Mouse (Mus musculus) hindbrain, embryonic 11.5 days (tissue): ENCODE measurements around the gene Usf2. TPM values are rescaled to one million over a fixed set of nuclear protein-coding genes. Genes with fewer than 3 reads are reported as not detected.
"Not testable (repeated sequence)": the region's sequence is repeated elsewhere in the genome, so short reads cannot be mapped to it uniquely, and the experiment has no call there.

ENCODE experiments used
- ATAC-seq: fragments of 200-750 bp; cut with Nextera tagmentation; 2 replicates; pipeline ENCODE4 v1.8.0; 2017; ENCODE audit warnings: mild to moderate bottlenecking, moderate TSS enrichment, moderate library complexity; ENCODE audit not compliant: low FRiP score
- DNase-seq: peaks from one replicate; pipeline ENCODE4 v3.0.0-alpha.2; 2015; ENCODE audit warnings: low spot score
- H3K27ac ChIP-seq: fragments of 300-500 bp; sonication (generic); 2 replicates; pipeline ENCODE4 v1.5.1; 2014; ENCODE audit warnings: mild to moderate bottlenecking, low read depth, low read length
- H3K27me3 ChIP-seq: fragments of 300-500 bp; sonication (generic); 2 replicates; pipeline ENCODE4 v1.6.1; 2014; ENCODE audit warnings: mild to moderate bottlenecking, low read length, moderate library complexity, mixed read lengths; ENCODE audit not compliant: control insufficient read depth, insufficient read depth
- H3K36me3 ChIP-seq: fragments of 300-500 bp; sonication (generic); 2 replicates; pipeline ENCODE4 v1.6.1; 2014; ENCODE audit warnings: mild to moderate bottlenecking, low read length, moderate library complexity, mixed read lengths; ENCODE audit not compliant: control insufficient read depth, insufficient read depth
- H3K4me1 ChIP-seq: fragments of 300-500 bp; sonication (generic); replicated peaks from 2 replicates; pipeline ENCODE4 v1.6.1; 2014; ENCODE audit warnings: low read length, mixed read lengths; ENCODE audit not compliant: control insufficient read depth, insufficient read depth
- H3K4me2 ChIP-seq: fragments of 300-500 bp; sonication (generic); replicated peaks from 2 replicates; pipeline ENCODE4 v1.6.1; 2014; ENCODE audit warnings: mild to moderate bottlenecking, low read depth, low read length
- H3K4me3 ChIP-seq: fragments of 300-500 bp; sonication (generic); 2 replicates; pipeline ENCODE4 v1.5.1; 2014; ENCODE audit warnings: low read depth, low read length
- H3K9ac ChIP-seq: fragments of 300-500 bp; sonication (generic); 2 replicates; pipeline ENCODE4 v1.6.1; 2014; ENCODE audit warnings: low read depth, low read length
- H3K9me3 ChIP-seq: fragments of 300-500 bp; sonication (generic); 2 replicates; pipeline ENCODE4 v1.6.1; 2016; ENCODE audit warnings: low read length; ENCODE audit not compliant: control insufficient read depth
- WGBS: fragments of 180-500 bp; shearing (Covaris S2); extraction: QIAGEN DNeasy Blood & Tissue Kit; methylation state at CpG from one replicate; pipeline ENCODE4 v1.1.7; 2014; 5-methylcytosine and 5-hydroxymethylcytosine counted together
- polyA plus RNA-seq: library from polyadenylated mRNA; unstranded; fragments of >200 nt; fragmentation: Nextera tagmentation; extraction: Ambion mirVana; gene quantifications from 2 replicates; pipeline ENCODE4 v1.2.1, GENCODE M21; 2014

The Usf2 gene
- polyA plus RNA-seq, 1 experiment from 2014 or later = 25.4 TPM

GRCm38 (mm10) chr7:30943909-30944635 is 12.5 kb downstream of the Usf2 start, which contains the start of gene Hamp:
Hamp (minus strand) TSS chr7:30944032.
- ATAC-seq (no peak), DNase-seq (no peak)
- Histone ChIP-seq H3K4me3 (no peak within 1 kb of the TSS), H3K27me3 (no peaks in the 10 kb centered on the region), H3K9me3 (no peaks in the 10 kb centered on the region), H3K27ac (no peak within 1 kb of the TSS), H3K36me3 (0 out of 2 replicates have a peak, but pooled peaks cover 4% of the 10 kb centered on the region), H3K4me1 (no peaks in the 10 kb centered on the region), H3K4me2 (no peak within 1 kb of the TSS), H3K9ac (no peak within 1 kb of the TSS)
- WGBS = 75% methylated on average over 9 of the region's 9 CpGs

GRCm38 (mm10) chr7:30942365-30942764 is 14.2 kb downstream of the Usf2 start:
- not testable (repeated sequence) for H3K27me3 ChIP-seq, H3K36me3 ChIP-seq, H3K4me1 ChIP-seq, H3K4me3 ChIP-seq, ATAC-seq, H3K9ac ChIP-seq, H3K27ac ChIP-seq, H3K4me2 ChIP-seq, DNase-seq, H3K9me3 ChIP-seq
- 61% methylated on average over 3 of the region's 3 CpGs for WGBS

- not testable (repeated sequence) for H3K4me3 ChIP-seq, H3K27me3 ChIP-seq, H3K27ac ChIP-seq, H3K9me3 ChIP-seq, DNase-seq, H3K4me1 ChIP-seq, H3K36me3 ChIP-seq, ATAC-seq, H3K9ac ChIP-seq, H3K4me2 ChIP-seq
- WGBS = 91% methylated on average over 1 of the region's 1 CpGs
These were observed 16.5 kb downstream of the Usf2 start for GRCm38 (mm10) chr7:30940070-30940469.

- DNase-seq, ATAC-seq, H3K4me1 ChIP-seq, H3K4me2 ChIP-seq, H3K4me3 ChIP-seq, H3K27me3 ChIP-seq, H3K36me3 ChIP-seq, H3K27ac ChIP-seq, H3K9me3 ChIP-seq, H3K9ac ChIP-seq: not testable (repeated sequence)
- WGBS = 77% methylated on average over 6 of the region's 6 CpGs
These were observed 21.0 kb downstream of the Usf2 start for GRCm38 (mm10) chr7:30935422-30936099.

- H3K36me3 ChIP-seq, DNase-seq, H3K27ac ChIP-seq, H3K4me2 ChIP-seq, ATAC-seq, H3K4me3 ChIP-seq, H3K4me1 ChIP-seq, H3K9me3 ChIP-seq, H3K9ac ChIP-seq, H3K27me3 ChIP-seq: not testable (repeated sequence)
- WGBS = 71% methylated on average over 2 of the region's 2 CpGs
These were observed 32.0 kb downstream of the Usf2 start, which contains the start of gene Hamp2 for GRCm38 (mm10) chr7:30924581-30924980. Hamp2 (minus strand) TSS chr7:30924681.

- Histone ChIP-seq H3K27ac (no peak overlapping the region), H3K4me3 (no peak overlapping the region), H3K9ac (no peak overlapping the region), H3K4me2 (no peak overlapping the region), H3K4me1 (no peaks in the 10 kb centered on the region), H3K9me3 (no peaks in the 10 kb centered on the region), H3K36me3 (no peaks in the 10 kb centered on the region), H3K27me3 (no peaks in the 10 kb centered on the region)
- ATAC-seq (no peak), DNase-seq (no peak)
- WGBS = 74% methylated on average over 3 of the region's 3 CpGs
These were observed 32.5 kb downstream of the Usf2 start for GRCm38 (mm10) chr7:30924071-30924470.

GRCm38 (mm10) chr7:30922490-30922889 is 34.1 kb downstream of the Usf2 start:
- not testable (repeated sequence) for H3K9ac ChIP-seq, H3K4me3 ChIP-seq, DNase-seq, H3K27ac ChIP-seq, H3K36me3 ChIP-seq, H3K27me3 ChIP-seq, ATAC-seq, H3K4me2 ChIP-seq, H3K4me1 ChIP-seq, H3K9me3 ChIP-seq
- WGBS = 40% methylated on average over 3 of the region's 3 CpGs

GRCm38 (mm10) chr7:30920217-30920616 is 36.4 kb downstream of the Usf2 start:
- Histone ChIP-seq H3K4me2 (no peak overlapping the region), H3K9me3 (no peaks in the 10 kb centered on the region), H3K36me3 (no peaks in the 10 kb centered on the region), H3K4me3 (no peak overlapping the region), H3K4me1 (no peaks in the 10 kb centered on the region), H3K27me3 (no peaks in the 10 kb centered on the region), H3K9ac (no peak overlapping the region), H3K27ac (no peak overlapping the region)
- no peak for ATAC-seq
- no peak for DNase-seq
- 81% methylated on average over 3 of the region's 3 CpGs for WGBS

- H3K36me3 ChIP-seq = no peaks in the 10 kb centered on the region
- H3K9ac ChIP-seq = no peak overlapping the region
- no peak overlapping the region for H3K27ac ChIP-seq
- no peak overlapping the region for H3K4me2 ChIP-seq
- H3K4me1 ChIP-seq = no peaks in the 10 kb centered on the region
- ATAC-seq = no peak
- DNase-seq = no peak
- H3K9me3 ChIP-seq = no peaks in the 10 kb centered on the region
- no peak overlapping the region for H3K4me3 ChIP-seq
- no peaks in the 10 kb centered on the region for H3K27me3 ChIP-seq
- WGBS = 62% methylated on average over 4 of the region's 4 CpGs
These were observed 39.4 kb downstream of the Usf2 start for GRCm38 (mm10) chr7:30917219-30917618.
